Mouse (Mus musculus) adrenal gland, postnatal 25 days (tissue): ENCODE measurements around the gene Prm3. TPM values are rescaled to one million over a fixed set of nuclear protein-coding genes. Genes with fewer than 3 reads are reported as not detected.

ENCODE experiments used
- DNase-seq: peaks from one replicate; pipeline ENCODE4 v3.0.0; 2021; ENCODE audit warnings: mixed read lengths
- total RNA-seq: library from RNA; stranded (reverse); gene quantifications from 2 replicates; pipeline ENCODE4 v1.2.3, GENCODE M21; 2021

The Prm3 gene
- total RNA-seq, 1 experiment from 2014 or later = not detected

- no peak for DNase-seq
These were observed 5.3 kb upstream of the Prm3 start, which contains the start of gene Prm2 for GRCm38 (mm10) chr16:10796034-10796433. Gene Prm2, minus strand, starts transcription at chr16:10796134.

GRCm38 (mm10) chr16:10788866-10789265 lies 1.8 kb downstream of the Prm3 start:
- DNase-seq = no peak

GRCm38 (mm10) chr16:10788271-10788670 lies 2.4 kb downstream of the Prm3 start, which contains the start of gene Tnp2:
Gene Tnp2, minus strand, starts transcription at chr16:10788660.
- DNase-seq = no peak

- no peak for DNase-seq
These were observed 3.1 kb downstream of the Prm3 start for GRCm38 (mm10) chr16:10787548-10788058.

DNA sequence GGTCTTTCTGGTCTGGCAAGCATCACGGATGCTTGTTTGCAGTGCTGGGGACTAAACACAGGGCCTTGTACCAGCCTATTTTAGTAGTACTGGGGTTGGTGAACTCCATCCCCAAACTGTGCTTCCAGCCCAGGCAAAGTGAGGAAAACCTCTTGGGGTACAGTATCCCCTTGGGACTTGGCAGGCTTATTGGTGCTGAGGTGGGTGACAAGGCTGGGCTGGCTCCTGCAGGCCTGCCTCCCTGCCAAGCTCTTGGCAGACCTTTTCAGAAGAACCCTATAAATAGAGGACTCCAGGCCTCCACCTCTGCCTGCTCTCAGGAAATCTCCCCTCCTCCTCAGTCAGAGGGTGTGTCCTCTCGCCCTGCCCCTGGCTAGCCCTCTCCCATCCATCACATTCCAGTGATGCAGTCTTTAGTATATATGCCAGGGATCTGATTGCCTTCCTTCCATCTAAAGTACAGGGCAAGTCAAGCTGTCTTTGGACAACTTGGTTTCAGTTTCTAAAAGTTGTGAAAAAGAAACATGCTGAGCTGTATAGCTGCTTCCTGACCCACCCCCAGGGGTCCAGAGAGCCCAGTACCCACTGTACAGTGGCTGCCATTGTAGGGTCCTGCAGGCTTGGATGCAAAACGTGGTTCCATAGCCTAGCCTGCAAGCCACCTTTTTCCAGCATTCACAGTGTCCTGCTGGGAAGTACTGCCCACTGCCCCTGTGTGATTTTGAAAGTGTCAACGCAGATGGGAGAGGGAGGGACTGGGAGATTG lies 3.7 kb downstream of the Prm3 start:
- DNase-seq = no peak

DNA sequence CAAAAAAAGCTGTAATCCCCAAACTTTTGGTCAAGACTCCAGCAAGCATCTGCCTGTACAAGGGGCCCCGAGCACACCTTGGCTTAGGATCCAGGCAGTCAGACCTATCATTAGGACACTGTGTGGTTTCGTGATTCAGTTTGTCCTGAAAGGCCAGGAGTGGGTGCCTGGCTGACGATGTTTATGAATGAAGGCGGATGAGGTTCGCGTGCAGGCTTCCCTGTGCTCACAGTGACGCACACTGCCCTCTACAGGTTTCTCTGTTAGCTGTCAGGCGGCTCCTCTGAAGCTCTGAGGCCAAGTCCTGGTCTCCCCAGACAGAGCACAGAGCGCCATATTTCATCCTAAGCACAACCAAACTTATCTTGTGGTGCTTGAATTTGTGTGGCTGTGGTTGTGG lies 4.4 kb downstream of the Prm3 start:
- DNase-seq = peak; percentile 74

GRCm38 (mm10) chr16:10785371-10786231 lies 5.1 kb downstream of the Prm3 start, which contains the start of gene Socs1:
Gene Socs1, minus strand, starts transcription at chr16:10785536.
- peak; percentile 92 for DNase-seq

DNA sequence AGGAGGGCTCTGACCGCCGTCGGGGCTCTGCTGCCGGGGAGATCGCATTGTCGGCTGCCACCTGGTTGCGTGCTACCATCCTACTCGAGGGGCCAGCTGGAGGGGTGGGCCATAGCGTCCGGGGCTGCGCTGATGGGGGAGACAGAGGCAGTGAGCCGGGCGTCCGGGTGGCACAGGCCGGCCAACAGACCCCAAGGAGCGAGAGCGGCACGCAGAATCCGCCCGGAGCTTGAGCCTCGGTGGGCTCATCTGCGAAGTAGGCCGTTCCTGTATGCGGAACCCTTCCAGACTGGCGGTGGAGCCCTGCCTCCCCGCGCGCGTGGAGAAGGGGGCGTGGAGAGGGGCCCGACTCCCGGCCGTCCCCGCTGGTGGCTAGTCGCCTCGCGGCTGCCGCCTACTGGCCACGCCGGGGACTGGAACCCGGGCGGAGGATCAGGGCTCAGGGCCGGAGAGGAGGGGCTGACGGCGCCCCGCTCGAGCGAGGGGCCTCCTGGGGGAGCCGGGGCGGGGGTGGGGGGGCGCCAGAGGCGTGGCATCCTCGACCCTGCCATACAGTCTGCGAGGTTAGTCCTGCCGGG lies 5.8 kb downstream of the Prm3 start:
- DNase-seq = peak; percentile 93

GRCm38 (mm10) chr16:10783883-10784792 lies 6.6 kb downstream of the Prm3 start:
- peak; percentile 57 for DNase-seq

DNA sequence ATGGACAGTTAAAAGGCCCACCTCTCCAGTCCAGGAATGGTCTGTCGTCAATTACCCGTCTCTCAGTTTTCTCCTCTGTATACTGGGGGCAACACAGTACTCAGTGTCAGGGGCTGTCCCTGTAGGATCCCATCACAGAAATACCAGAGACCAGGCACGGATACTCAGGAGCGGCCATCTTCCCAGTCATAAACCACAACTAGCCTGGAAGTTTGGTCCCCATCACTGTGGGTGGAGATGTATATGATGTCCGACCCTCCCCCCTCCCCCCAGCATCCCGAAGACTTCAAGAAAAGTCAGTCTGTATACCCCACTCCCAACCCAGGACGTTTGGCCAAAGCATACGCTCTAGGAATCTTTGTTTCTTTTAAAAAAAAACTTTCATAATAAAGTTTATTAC lies 7.3 kb downstream of the Prm3 start:
- DNase-seq = no peak

- no peak for DNase-seq
These were observed 7.6 kb downstream of the Prm3 start for GRCm38 (mm10) chr16:10783152-10783434.

- DNase-seq = no peak
These were observed 8.2 kb downstream of the Prm3 start for GRCm38 (mm10) chr16:10782377-10783151.

DNA sequence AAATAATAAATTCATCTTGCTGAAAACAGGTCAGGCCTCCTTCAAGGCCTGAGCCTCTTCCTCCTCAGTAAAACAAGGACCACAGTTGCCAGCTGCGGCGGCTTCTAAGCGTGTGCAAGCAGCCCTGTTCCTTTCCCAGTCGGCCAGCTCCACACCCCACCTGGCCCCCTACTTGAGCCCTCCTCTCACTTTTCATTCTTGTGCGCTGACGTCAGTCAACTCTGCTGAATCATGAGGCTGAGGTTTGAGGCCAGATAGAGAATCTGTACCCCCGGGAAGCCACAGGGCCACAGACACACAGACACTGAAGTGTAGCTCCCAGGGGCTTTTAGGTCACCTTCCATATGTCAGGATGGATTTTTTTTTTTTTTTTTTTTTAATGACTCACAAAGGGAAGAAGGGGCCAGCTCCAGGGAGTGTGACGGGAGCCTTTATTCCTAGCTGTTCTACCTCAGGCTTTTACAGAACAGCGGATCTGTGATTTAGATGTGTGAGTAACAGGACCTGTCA lies 8.8 kb downstream of the Prm3 start:
- DNase-seq = peak; percentile 20

- no peak for DNase-seq
These were observed 10.0 kb downstream of the Prm3 start for GRCm38 (mm10) chr16:10780631-10781120.

DNA sequence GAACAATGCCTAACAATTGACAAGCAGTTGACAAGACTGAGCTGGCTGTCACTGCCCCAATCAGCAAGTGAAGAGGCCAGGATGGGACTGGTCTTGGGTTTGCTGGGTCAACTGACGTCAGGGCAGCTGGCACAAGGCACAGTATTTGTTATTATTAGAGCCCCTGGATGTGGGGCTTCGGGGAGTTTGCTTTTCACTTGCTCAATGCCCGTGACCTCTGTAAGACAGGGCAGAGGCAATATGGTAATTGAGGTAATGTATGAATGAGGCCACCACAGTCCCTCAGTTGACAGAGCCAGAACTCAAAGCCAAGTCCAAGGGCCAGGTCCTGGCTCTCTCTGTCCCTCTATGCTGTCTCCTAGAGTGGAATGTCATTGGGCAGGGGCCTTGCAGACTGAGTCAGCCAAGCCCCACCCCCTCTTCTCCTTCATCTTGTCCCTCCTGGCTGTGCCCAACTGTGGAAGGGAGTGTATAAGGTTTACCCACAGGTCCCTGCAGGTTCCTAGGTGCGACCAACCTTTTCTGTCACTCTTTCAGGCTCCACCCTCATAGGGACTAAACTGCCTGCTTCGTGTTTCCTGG lies 13.0 kb downstream of the Prm3 start:
- peak; percentile 20 for DNase-seq

- peak; percentile 34 for DNase-seq
These were observed 14.4 kb downstream of the Prm3 start for GRCm38 (mm10) chr16:10776322-10776721.

- peak; percentile 29 for DNase-seq
These were observed 16.0 kb downstream of the Prm3 start for GRCm38 (mm10) chr16:10774726-10775125.

- DNase-seq = no peak
These were observed 17.2 kb downstream of the Prm3 start for GRCm38 (mm10) chr16:10773543-10773942.

- no peak for DNase-seq
These were observed 18.8 kb downstream of the Prm3 start for GRCm38 (mm10) chr16:10771769-10772510.
